Mouse (Mus musculus) liver, embryonic 12.5 days (tissue): ENCODE data around the gene Bcl7c. TPM values are rescaled to one million over a fixed set of nuclear protein-coding genes. Genes with fewer than 3 reads are reported as not detected.

ENCODE experiments used
- ATAC-seq: fragments of 200-750 bp; cut with Nextera tagmentation; 2 replicates; pipeline ENCODE4 v1.8.0; 2017; ENCODE audit warnings: moderate number of reproducible peaks, mild to moderate bottlenecking, moderate library complexity
- H3K27ac ChIP-seq: fragments of 300-500 bp; sonication (generic); 2 replicates; pipeline ENCODE4 v1.5.1; 2016; ENCODE audit warnings: mild to moderate bottlenecking
- H3K27me3 ChIP-seq: fragments of 300-500 bp; sonication (generic); replicated peaks from 2 replicates; pipeline ENCODE4 v1.6.1; 2016; ENCODE audit warnings: mild to moderate bottlenecking, moderate library complexity
- H3K36me3 ChIP-seq: fragments of 300-500 bp; sonication (generic); 2 replicates; pipeline ENCODE4 v1.6.1; 2016; ENCODE audit warnings: mild to moderate bottlenecking, moderate library complexity
- H3K4me1 ChIP-seq: fragments of 300-500 bp; sonication (generic); 2 replicates; pipeline ENCODE4 v1.6.1; 2016
- H3K4me2 ChIP-seq: fragments of 300-500 bp; sonication (generic); 2 replicates; pipeline ENCODE4 v1.6.1; 2016; ENCODE audit warnings: mild to moderate bottlenecking, moderate library complexity
- H3K4me3 ChIP-seq: fragments of 300-500 bp; sonication (generic); 2 replicates; pipeline ENCODE4 v1.5.1; 2016; ENCODE audit warnings: mild to moderate bottlenecking, moderate library complexity
- H3K9ac ChIP-seq: fragments of 300-500 bp; sonication (generic); 2 replicates; pipeline ENCODE4 v1.6.1; 2016; ENCODE audit warnings: mild to moderate bottlenecking, moderate library complexity
- H3K9me3 ChIP-seq: fragments of 300-500 bp; sonication (generic); replicated peaks from 2 replicates; pipeline ENCODE4 v1.6.1; 2016; ENCODE audit warnings: mild to moderate bottlenecking, moderate library complexity
- whole genome bisulfite sequencing: fragments of 180-500 bp; shearing (Covaris S2); methylation state at CpG from one replicate; pipeline ENCODE4 v1.1.7; 2016; ENCODE audit not compliant: insufficient replicate concordance; 5-methylcytosine and 5-hydroxymethylcytosine counted together
- polyA plus RNA-seq: library from polyadenylated mRNA; unstranded; fragments of >200 nt; fragmentation: Nextera tagmentation; extraction: Ambion mirVana; gene quantifications from 2 replicates; pipeline ENCODE4 v1.2.1, GENCODE M21; 2016

The Bcl7c gene
- 40.6 and 43.6 TPM in 2 replicates for polyA plus RNA-seq

GRCm38 (mm10) chr7:127708207-127709078 lies at the start of gene Bcl7c:
Gene Bcl7c (minus strand): TSS chr7:127708933.
- Histone ChIP-seq H3K9me3 (no peaks in the 10 kb centered on the region), H3K4me1 (peaks cover 54% of the 10 kb centered on the region), H3K9ac (peak within 1 kb of the TSS; percentile 81), H3K27me3 (no peaks in the 10 kb centered on the region), H3K4me3 (peak within 1 kb of the TSS; percentile 79), H3K36me3 (peaks cover 32% of the 10 kb centered on the region), H3K27ac (peak within 1 kb of the TSS; percentile 90), H3K4me2 (peak within 1 kb of the TSS; percentile 99)
- under 1% methylated on average over 78 of the region's 90 CpGs for WGBS
- peak; percentile 91 for ATAC-seq

DNA sequence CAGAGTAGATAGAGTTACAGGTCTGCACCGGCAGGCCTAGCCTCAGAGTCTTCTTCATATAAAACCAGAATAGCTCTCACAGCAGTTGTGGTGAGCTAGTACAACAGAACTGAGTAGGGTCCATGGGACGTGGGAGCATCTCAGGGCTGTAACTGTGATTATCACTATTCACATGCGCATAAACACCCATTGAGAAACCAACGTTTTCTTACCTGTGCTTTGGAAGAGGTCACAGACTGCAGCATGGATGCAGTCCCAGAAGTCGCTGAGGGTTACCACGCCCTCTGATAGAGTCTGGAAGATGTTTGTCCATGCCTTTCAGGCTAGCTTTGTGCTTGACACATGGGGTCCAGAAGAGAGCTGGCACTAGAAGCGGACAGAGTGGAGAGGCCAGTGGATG lies 45.0 kb upstream of the Bcl7c start:
- WGBS = 76% methylated on average over 7 of the region's 7 CpGs
- Histone ChIP-seq H3K9me3 (no peaks in the 10 kb centered on the region), H3K27me3 (no peaks in the 10 kb centered on the region), H3K36me3 (peaks cover 81% of the 10 kb centered on the region), H3K4me1 (no peaks in the 10 kb centered on the region), H3K4me3 (no peak overlapping the region), H3K9ac (no peak overlapping the region), H3K4me2 (no peak overlapping the region), H3K27ac (no peak overlapping the region)
- no peak for ATAC-seq

DNA sequence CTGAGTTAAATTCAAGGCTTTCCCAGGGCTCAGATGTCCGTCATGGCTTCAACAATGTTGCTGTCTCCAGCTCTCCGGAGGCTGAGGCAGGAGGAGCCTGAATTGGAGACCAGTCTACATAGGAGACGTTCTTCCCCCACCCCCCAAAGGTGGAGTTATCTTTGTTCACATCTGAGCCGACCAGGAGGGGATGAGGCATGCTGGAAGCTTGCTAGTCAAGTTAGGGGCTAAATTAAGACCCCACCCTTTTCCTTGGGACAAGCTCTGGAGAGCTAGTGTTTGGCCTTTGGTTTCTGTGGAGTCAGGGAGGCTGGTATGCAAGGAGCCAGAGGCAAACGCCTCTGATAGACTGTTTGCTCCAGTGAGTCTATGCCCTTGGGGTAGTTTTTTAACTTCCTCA lies 44.4 kb upstream of the Bcl7c start:
- Histone ChIP-seq H3K27me3 (no peaks in the 10 kb centered on the region), H3K4me1 (0 out of 2 replicates have a peak, but pooled peaks cover 2% of the 10 kb centered on the region), H3K9ac (no peak overlapping the region), H3K27ac (no peak overlapping the region), H3K9me3 (no peaks in the 10 kb centered on the region), H3K4me3 (no peak overlapping the region), H3K36me3 (peaks cover 87% of the 10 kb centered on the region), H3K4me2 (no peak overlapping the region)
- 52% methylated on average over 5 of the region's 5 CpGs for WGBS
- no peak for ATAC-seq

DNA sequence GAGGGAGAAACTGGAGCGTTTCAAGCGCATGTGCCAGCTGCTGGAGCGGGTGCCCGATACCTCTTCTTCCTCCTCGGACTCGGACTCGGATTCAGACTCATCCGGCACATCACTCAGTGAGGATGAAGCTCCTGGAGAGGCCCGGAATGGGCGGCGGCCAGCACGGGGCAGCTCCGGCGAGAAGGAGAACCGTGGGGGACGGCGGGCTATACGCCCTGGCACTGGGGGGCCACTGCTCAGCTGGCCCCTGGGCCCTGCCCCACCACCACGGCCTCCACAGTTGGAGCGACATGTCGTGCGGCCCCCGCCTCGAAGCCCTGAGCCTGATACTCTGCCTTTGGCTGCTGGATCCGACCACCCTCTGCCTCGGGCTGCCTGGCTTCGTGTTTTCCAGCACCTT lies 43.3 kb upstream of the Bcl7c start:
- 85% methylated on average over 27 of the region's 27 CpGs for WGBS
- H3K36me3 ChIP-seq = peaks cover 80% of the 10 kb centered on the region
- H3K9me3 ChIP-seq = no peaks in the 10 kb centered on the region
- no peaks in the 10 kb centered on the region for H3K27me3 ChIP-seq
- H3K4me3 ChIP-seq = no peak overlapping the region
- peaks cover 11% of the 10 kb centered on the region for H3K4me1 ChIP-seq
- no peak overlapping the region for H3K9ac ChIP-seq
- H3K27ac ChIP-seq = no peak overlapping the region
- ATAC-seq = no peak
- no peak overlapping the region for H3K4me2 ChIP-seq

- Histone ChIP-seq H3K36me3 (peaks cover 76% of the 10 kb centered on the region), H3K9me3 (no peaks in the 10 kb centered on the region), H3K4me1 (peaks cover 15% of the 10 kb centered on the region), H3K27me3 (no peaks in the 10 kb centered on the region), H3K4me2 (no peak overlapping the region), H3K4me3 (no peak overlapping the region), H3K27ac (no peak overlapping the region), H3K9ac (no peak overlapping the region)
- ATAC-seq = no peak
- WGBS = 81% methylated on average over 5 of the region's 5 CpGs
Measured at GRCm38 (mm10) chr7:127751619-127752018, 42.9 kb upstream of the Bcl7c start.

GRCm38 (mm10) chr7:127750131-127751127 lies 41.7 kb upstream of the Bcl7c start:
- Histone ChIP-seq H3K4me1 (peaks cover 21% of the 10 kb centered on the region), H3K36me3 (peaks cover 72% of the 10 kb centered on the region), H3K27ac (no peak overlapping the region), H3K9me3 (no peaks in the 10 kb centered on the region), H3K4me2 (no peak overlapping the region), H3K27me3 (no peaks in the 10 kb centered on the region), H3K4me3 (no peak overlapping the region), H3K9ac (no peak overlapping the region)
- 84% methylated on average over 19 of the region's 19 CpGs for WGBS
- ATAC-seq = no peak

DNA sequence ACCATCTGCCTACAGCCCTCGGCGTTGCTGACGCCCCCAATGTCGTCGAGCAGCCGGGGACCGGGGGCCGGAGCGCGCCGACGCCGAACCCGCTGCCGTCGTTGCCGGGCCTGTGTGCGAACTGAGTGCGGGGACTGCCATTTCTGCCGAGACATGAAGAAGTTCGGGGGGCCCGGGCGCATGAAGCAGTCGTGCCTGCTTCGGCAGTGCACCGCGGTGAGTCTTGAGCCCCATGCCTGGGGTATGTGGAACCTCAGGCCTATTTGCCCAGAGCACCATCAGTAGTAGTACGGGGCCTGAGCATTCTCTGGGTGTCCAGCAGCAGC lies 39.5 kb upstream of the Bcl7c start:
- ATAC-seq = no peak
- Histone ChIP-seq H3K9me3 (no peaks in the 10 kb centered on the region), H3K9ac (no peak overlapping the region), H3K27me3 (no peaks in the 10 kb centered on the region), H3K4me1 (peaks cover 32% of the 10 kb centered on the region), H3K27ac (no peak overlapping the region), H3K4me2 (no peak overlapping the region), H3K4me3 (no peak overlapping the region), H3K36me3 (peaks cover 53% of the 10 kb centered on the region)
- WGBS = 93% methylated on average over 28 of the region's 28 CpGs

DNA sequence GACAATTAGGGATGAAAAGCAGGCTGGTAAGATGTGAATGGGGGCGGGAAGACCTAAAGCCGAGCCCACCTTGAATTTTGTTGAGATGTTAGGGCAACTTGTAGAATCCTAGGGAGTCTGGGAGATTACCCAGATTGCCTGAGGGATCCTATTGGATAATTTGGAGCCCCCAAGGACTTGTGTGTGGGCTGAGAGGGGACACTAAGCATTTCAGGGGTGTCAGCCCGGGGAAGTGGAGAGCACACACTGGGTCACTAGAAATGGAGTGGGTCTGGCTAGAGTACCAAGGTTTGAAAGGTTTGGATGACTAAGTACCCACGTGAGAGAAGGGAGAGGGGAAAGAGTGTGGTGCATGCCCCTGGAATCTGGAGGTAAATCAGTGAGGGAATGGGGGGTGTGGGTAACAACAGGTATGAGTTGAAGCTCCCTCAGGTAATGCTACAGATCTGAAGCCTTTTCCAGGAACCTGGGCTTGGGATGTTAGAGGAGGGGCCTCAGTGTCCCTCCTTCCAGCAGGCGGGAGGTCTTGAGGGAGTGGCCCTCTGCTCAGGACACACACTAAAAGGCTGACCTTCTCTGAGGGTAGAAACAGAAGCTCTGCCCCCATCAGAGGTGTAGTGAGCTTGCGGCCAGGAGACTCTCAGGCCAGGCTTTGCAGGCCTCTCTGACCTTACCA lies 39.0 kb upstream of the Bcl7c start:
- Histone ChIP-seq H3K36me3 (peaks cover 48% of the 10 kb centered on the region), H3K27ac (peak overlapping the region; percentile 75; the same call in 1 of the 2 replicates), H3K9ac (no peak overlapping the region), H3K4me1 (peaks cover 32% of the 10 kb centered on the region), H3K9me3 (no peaks in the 10 kb centered on the region), H3K27me3 (no peaks in the 10 kb centered on the region), H3K4me2 (peak overlapping the region; percentile 97), H3K4me3 (peak overlapping the region; percentile 77)
- no peak for ATAC-seq
- 65% methylated on average over 6 of the region's 6 CpGs for WGBS

DNA sequence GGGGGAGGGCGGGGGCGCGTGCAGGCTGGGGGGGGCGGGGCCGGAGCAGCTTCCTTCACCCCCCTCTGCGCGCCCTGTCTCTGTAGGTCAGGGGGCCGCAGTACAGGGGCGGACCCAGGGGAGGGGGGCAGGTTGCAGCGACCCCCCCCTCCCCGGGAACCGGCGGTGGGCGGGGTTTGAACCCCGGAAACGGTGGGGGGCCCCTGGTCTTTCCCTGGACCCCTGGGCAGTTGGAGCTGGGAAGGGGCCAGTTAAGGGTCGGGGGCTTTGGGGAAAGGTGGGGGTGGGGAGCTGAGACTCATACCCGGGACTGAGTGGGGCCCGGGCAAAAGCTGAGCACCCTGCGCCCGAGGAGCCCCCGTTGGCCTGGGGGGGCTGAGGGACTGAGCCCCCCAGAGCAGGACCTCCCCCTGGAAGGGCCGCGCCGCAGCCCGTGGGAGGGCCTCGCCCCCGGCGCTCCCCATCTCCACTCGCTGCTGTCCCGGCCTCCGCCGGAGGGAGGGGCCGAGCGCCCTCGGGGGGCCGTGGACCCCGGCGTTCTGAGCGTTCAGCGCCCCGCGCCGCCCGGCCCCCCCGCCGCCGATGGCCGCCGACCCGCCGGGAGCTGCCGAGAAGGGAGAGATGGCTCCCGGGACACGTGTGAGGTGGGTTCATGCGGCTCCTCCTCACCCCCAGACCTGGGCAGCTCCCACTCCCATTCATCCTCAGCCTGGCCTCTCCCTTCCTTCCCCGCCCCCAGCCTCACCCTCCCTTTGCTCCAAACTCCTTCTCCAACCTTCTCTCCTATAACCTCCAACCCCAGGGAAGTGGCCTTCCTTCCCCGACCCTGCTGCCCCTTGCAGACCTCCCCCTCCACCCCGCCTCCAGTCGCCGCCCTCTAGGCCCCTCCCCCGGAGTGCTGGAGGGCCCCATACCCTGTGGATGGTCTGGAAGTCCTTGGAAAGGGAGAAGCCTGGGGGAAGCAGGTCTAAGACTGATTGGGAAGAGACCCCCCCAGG lies 38.1 kb upstream of the Bcl7c start:
- H3K4me3 ChIP-seq = peak overlapping the region; percentile 77
- peaks cover 32% of the 10 kb centered on the region for H3K4me1 ChIP-seq
- ATAC-seq = peak; percentile 13
- H3K9ac ChIP-seq = peak overlapping the region; percentile 67
- H3K27me3 ChIP-seq = no peaks in the 10 kb centered on the region
- peak overlapping the region; percentile 75 for H3K27ac ChIP-seq
- peak overlapping the region; percentile 97 for H3K4me2 ChIP-seq
- no peaks in the 10 kb centered on the region for H3K9me3 ChIP-seq
- peaks cover 39% of the 10 kb centered on the region for H3K36me3 ChIP-seq
- 2% methylated on average over 50 of the region's 62 CpGs for WGBS

- ATAC-seq = peak; percentile 68
- Histone ChIP-seq H3K4me3 (peak overlapping the region; percentile 77), H3K4me1 (peaks cover 32% of the 10 kb centered on the region), H3K9ac (peak overlapping the region; percentile 67), H3K27ac (peak overlapping the region; percentile 86), H3K4me2 (peak overlapping the region; percentile 97), H3K36me3 (peaks cover 30% of the 10 kb centered on the region), H3K9me3 (no peaks in the 10 kb centered on the region), H3K27me3 (no peaks in the 10 kb centered on the region)
- under 1% methylated on average over 39 of the region's 39 CpGs for WGBS
Measured at GRCm38 (mm10) chr7:127745652-127746493, 37.1 kb upstream of the Bcl7c start.
